Mouse (Mus musculus) granulocyte monocyte progenitor cell, adult 5-6 weeks (primary cell): ENCODE measurements at regions not wholly inside any gene's neighbourhood (a gene's known extent, or its start where the extent isn't known, plus 50 kb on each side); places are given as distances from the start of the nearest gene placed in this dataset.
A peak's percentile ranks its signal among the peaks of the same experiment; 100 is the strongest.

Source experiments
- ATAC-seq: replicated peaks from 2 replicates; pipeline ENCODE4 v1.8.0; 2016; ENCODE audit warnings: mild to moderate bottlenecking, moderate TSS enrichment, inconsistent platforms; ENCODE audit not compliant: poor library complexity, severe bottlenecking

DNA sequence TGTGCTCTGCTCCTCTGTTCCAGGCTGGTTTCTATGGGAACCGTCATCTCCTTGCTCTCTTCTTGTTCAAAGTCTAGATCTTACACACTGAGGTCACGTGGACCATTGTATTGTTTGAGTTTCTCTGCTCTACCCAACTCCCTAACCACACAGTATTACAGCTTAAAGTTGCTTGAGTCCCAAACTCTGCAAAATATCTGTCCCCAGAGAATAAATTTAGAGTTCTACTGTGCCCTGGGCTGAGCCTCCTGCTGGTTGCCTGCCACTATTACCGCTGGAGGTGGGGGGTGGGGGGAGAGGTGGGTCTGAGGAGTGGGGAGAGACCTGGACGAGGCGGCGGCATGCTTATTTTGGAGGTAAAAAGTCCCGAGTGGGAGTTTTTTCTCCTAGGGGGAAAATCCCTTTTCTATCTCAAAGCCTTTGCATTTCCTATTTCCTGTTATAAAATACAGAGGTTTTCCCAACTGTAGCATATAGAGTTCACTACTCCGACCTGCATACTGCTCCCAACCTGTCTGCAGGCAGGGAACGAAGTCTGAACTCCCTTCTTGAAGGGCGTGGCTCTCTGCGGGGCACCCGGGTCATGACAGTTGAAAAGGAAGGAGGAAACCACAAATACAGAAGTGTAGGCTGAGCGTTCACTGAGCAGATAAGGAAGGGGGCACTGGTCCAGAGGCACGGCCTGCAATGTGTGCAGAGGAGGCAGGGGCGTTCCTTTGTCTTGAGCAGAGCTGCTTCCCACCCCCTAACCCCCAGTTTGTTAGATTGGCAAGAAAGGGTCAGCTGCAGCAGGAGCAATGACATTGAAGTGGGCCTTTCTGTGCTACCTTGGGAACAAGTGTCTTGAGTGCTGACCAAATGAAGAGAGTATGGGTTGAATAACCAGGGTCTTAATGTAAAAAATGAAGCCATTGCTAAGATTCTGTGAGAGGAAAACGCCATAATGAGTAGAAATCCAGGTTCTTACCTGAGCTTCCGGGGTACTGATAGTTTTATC is 188.7 kb downstream of the Akap7 start:
- ATAC-seq: peak; percentile 95

DNA sequence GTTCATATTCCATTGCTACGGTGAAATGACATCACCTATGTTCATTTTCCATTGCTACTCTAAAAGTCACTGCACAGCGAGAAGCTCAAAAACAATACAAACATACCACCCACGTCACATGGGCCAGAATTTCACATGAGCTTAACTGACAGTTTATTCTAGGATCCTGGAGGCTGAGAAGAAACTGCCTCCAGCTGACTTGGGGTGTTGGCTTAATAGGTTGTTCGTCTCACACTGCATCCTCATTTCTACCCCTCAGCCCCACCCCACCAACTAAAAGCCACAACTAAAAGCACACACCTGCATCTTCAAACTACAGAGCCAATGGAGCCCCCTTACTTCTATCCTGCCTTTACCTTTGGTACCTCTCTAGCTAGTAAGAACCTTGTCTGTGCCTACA is 187.0 kb upstream of the Arg1 start:
- ATAC-seq: no peak

DNA sequence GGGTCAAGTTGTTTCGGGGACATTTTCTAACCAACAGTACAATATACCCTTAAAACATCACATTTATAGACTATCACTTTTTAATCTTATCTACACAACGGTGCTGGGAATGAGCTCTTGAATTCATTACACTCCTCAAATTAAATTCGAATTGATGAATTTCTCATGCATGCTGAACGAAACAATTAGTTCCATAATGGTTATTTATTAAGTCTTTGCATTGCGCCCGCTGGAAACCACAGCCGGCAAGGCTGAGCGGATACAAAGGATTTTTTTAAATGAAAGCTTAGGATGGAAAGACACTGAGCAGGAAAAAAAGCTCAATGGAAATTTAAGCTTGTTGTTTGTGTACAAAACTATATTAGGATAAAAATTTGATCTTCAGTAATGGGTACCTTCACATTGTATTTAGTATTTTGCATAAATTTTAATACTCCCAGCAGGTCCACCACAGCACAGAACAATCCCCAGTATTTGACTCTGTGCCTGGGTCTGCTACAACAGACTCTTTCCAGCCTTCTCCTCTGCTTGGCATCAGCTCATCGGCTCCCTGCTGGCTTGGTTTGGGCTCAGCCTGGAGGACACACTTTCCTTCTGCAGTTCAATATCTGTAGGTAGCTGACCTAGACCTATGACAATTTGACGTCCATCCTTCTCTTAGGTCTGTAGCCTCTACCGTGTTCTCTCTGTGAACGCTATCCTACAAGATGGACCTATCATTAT is 185.3 kb upstream of the Arg1 start:
- no peak for ATAC-seq

DNA sequence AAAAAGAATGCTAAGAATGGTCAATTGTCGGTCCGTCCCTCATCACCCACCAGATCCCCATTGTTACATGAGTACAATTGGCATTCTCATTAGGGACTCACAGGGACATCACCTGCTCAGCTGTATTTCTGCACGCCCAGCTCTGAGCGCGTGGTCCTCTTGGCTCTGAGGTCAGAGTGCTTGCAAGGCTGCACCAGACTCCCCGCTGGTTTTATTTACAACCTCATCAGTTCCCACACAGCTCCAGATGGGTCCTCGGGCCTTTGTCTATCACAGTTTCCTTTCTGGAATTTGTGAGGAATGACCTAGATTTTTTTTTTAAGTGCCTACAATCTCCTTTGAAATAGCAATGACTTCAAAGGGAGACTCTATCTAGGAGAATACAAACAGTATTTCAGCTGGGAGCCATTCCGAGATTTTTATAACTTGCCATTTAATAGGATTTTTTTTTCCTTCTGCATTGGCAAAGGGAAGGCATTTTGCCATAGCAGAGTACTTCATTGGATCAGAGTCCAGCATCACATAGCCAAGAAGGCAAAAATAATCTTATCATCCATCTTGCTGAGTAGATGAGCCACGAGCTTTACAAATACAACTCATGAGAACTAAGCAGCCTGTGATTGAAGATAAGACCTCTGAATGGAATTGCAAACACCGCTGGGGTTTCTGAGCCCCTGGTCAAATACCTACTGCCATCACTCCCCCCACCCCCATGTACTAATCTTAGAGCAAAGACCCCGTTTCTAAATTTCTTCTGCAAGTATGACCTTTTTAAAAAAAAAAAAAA is 184.5 kb upstream of the Arg1 start:
- no peak for ATAC-seq

DNA sequence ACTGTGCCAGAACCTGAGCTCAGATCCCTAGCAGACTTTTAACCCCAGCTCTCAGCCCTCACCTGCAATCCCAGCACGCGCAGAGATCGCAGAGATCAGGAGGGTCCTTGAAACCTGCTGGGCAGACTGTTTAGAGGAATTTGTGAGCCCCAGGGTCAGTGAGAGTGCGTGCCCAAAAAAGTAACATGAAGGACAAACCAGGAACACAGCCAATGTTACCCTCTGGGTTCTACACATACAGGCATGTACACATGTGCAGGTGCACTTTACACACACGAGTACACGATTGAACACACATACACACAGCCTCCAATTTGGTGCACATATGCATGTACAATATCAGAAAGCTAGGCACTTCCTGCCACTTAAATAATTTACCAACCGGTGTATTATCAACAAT is 183.9 kb upstream of the Arg1 start:
- no peak for ATAC-seq

DNA sequence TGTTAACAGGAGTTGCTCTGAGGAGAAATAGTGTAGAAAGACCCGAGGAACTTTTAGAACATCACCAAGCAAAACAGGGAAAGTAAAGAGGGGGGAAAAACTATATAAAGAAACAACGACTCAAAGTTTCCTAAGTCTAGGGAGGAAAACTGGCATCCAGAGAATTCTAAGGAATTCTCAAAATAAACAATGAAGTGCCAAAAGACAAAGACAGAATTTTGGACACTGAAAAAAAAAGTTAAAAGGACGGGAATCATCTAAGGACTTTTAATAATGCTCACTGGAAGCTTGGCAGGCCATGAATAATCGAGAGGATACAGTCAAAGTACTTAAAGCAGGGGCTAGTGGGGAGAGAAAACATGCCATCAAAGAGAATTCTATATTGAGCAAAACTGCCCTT is 170.8 kb upstream of the Arg1 start:
- no peak for ATAC-seq

DNA sequence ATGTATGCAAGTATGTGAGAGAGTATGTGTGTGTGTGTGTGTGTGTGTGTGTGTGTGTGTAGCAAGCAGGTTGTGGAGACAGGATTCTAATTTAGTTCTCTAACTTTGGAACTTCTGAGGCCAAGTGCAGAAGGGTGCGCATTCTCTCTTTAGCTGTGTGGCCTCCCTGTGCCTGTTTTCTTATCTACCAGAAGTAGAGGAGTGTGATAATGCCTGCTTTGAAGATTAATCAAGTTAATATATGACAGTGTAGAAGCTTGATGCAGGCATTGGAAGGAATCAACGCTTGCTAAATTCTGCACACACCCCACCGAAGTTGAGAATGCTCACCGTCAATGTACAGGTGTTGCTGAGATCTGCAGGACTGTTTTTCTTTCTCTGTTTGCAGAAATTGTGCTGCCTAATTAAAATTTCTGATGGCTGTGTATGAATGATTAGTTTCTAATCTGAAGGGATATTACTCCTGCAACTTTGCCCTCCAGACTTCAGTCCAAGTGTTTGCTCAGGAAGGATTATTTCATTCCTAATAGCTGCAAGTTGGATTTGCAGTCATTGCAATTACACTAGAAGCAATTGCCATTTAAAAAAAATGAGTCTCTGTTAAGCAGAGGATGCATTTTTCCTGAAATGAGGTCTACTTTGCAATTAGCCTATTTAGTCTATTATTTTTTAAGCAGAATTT is 162.6 kb upstream of the Arg1 start:
- no peak for ATAC-seq

DNA sequence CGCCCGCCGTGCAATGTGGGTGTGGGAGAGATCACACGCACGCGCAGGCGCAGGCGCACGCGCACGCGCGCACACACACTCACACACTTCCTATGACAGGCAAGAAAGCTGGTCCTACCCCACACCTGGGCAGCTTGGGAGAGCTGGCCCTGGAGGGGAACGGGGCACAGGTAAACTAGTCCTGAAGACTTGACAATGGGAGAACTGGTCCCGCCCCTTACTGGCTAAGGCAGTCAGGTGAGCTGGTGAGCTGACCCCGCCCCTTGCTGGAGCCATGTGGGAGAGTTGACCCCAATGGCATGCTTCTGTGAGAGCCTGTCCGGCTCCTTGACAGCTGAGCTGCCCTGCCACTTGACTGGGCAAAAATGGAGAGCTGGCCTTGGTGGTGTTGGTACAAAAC is 159.5 kb upstream of the Arg1 start:
- no peak for ATAC-seq

DNA sequence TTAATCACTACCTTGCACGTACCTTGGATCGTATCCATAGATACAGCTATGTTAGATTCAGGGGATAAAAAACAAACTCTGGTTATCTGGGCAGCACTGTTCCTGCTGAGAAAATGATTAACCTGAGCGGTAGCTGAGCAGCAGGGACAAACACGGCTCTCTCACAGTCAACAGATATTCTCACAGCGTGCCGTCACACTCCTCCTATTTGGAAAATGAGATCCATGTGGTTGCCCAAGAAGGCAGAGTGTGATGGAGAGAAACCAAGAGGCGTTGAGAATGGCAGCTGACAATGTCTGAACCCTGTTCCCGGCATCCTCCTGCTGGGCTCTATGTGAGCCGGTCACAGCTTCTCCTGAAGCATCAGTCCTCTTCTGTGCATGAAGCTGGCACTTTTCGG is 155.6 kb upstream of the Arg1 start:
- no peak for ATAC-seq

DNA sequence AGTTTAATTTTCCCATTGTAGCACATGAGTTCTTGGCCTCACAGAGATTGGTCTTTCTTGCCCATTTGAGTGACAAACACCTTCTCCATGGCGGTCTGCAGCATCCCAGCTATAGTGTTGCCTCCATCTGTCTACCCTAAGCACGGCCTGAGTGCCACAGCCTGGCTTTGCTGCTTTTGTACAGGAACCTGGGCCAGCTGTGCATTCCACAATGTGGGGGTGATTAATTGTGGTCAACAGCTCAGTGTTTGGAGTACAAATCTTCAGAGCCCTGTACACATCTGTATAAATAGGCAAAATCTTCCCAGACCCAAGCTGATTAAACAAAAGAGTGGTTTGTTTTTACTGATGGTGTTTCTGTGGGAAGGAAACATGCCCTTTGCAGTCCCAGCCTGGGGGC is 145.3 kb upstream of the Arg1 start:
- no peak for ATAC-seq

DNA sequence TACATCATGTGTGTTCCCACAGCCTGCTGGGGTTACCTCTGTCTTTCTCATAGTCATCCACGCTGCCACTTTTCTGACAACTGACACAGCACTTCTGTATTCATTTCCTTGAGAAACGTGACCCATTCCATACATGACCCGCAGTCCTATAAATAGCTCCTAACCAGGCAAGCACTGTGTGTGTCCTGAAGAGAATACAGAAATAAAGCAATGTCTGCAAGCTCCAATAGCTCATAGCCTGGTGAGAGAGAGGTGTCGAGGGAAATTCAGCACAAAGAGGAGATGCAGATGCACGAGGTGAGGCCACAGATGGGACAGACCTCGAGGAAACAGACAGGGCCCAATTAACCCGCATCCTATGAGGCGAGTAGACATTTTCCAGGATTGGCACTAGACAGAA is 141.0 kb upstream of the Arg1 start:
- ATAC-seq: no peak

DNA sequence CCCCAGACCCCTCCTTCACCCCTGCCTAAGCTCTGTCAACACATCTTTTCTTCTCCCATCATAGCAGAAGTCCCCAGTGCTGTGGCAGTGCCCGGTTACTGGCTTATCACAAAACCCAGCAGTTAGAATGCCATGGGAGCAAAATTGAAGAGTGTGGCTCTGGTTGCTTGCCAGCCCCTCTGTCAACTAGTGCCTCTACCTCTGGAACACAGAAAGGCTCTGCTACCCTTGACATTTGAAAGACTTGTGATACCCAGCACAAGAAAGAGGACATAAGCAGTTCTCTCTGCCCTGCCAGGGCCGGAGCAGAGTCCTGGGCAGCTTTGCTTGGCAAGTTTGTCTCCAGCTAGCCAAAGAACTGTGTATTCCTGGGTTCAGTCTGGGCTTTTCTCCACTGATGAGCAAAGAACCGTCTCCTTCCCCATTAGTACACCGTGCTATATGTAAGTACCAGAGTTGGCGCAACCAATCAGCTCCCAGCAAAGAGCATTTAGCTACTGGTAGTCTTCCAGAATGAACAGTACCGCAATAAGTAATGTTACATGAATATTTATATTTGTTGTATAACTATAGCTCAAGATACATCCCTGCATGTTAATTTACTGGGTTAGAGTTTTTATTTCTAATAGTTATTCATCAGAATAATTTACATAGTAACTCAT is 137.5 kb upstream of the Arg1 start:
- ATAC-seq: no peak

DNA sequence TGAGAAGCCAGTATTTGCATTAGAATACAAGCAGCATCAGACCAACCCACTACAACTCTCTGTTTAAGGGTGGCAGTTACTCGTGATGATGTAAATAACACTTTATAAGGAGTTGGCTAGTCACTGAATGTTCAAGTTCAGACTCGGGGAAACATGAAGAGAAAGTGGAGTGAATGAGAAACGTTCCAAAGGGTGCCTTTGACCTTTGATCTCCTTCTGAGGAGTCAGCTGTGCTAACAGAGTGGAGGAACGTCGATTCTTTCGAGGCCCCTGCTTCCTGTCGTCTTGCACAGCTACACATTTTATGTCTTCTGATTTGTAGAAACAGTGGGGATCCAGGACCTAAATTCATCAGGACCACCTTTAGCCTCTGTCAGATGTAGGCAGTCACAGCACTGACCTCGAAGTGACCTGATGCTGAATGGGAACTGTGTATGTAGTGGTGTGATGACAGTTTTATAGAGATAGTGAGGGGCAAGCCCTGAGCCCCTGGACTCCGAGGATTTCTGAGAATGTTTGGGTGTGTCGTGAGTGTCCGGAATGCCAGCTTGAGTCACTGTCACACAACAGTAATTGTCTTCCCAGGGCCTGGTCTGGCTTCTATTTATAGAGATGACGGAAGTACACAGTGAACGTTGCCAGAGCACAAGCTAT is 134.2 kb upstream of the Arg1 start:
- no peak for ATAC-seq

DNA sequence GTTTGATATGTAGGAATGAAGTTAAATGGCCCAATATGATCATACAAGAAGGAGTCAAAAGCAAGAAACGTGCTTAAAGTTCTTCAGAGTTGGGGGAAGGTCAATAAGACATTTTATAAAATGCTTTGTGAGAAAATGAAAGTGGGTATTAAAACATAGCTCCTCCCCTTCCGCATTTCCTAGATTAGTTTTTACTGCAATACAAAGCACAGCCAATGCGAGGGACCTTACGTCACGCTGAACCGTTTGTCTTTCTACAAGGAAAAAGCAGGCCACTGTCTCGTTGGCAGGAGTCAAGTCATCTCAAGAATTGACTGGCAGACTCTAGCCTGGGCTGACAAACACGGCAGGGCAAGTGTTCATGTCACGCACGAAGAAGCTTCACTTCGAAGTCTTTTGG is 131.4 kb upstream of the Arg1 start:
- peak; percentile 44; the same call in 1 of the 2 replicates for ATAC-seq

DNA sequence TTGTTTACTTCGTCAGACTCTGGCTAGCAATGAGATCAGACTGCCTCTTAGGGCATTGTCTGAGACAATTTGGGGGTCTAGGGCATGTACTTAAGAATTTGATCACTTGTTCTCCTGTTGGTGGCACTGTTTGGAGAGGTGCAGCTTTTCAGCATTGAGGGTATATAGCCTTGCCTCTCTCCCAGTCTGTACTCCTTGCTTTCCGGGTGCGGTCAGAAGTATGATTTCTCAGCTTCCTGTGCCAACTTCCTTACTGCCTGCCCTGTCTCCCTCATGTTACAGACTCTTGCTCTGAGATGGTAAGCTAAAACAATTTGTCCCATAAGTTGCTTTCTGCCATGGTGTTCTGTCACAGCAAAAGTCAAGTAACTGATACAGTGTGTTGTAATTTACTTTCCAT is 124.7 kb upstream of the Arg1 start:
- peak; percentile 79 for ATAC-seq

DNA sequence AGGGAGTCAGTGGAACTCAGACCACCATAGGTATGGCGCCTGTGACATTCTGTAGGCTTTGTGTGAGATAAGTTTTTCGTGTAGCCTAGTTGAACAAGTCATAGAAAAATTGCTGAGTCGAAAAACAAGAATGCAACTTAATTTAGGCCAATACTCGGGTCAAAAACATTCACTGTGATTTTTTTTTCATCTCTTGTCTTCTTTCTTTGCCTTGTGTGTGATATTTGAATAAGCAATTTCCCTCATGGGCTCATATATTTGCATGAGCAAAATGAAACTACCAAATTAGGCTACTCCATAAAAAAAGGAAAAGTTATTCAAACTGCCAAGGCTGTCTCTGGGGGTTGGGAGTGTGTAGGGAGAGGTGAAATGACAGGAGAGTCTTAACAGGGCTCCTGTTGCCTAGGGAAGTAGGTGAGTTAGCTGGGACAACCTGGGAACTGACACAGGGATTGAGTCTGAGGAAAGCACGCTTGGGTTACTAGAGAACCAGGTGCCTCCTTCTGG is 124.1 kb upstream of the Arg1 start:
- ATAC-seq: 0 out of 2 replicates have a peak, but pooled peaks have one; percentile 17

DNA sequence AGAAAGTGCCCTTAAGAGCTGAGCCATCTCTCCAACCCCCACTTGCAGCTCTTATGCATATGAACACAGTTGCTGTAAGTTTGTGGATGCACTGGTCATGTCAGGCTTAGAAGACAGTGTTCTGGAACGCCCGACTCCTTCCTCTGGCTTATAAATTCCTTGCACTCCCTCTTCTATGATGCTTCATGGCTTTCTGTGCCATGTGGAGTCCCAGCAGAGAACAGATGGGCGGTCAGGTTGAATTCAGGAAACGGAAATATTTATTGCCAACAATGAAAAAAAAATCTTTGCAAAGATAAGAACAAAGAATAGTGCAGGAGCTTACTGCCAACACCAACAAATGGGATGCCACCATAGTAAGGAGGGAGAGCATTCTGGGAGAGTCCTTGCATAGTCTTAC is 113.9 kb upstream of the Arg1 start:
- no peak for ATAC-seq

DNA sequence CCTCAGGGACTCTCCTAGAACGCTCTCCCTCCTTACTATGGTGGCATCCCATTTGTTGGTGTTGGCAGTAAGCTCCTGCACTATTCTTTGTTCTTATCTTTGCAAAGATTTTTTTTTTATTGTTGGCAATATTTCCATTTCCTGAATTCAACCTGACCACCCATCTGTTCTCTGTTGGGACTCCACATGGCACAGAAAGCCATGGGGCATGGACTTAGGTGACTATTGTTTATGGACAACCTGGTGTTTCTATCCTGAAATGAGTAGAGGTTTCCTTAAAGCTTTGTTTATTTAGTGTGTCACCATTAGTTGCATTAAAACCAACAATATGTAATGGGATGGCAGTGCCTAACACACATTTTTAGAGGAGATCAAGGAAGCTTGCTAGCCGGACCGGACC is 112.6 kb upstream of the Arg1 start:
- ATAC-seq: no peak

DNA sequence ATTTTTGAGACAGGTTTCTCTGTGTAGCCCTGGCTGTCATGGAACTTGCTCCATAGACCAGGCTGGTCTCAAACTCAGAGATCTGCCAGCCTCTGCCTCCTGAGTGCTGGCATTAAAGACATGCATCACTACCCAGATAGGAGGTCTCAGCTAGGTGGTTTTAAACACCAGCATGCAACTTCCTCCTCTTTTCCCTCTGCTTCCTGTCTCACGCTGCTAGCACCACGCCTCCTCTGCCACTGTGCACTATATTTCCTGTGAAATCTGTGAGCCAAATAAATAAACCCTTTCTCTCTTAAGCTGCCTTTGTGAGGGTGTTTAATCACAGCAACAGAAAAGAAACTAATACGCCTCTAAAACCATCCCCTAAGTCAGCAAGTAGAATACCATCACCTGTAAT is 109.6 kb upstream of the Arg1 start:
- no peak; the same call in 1 of the 2 replicates for ATAC-seq
